Mouse (Mus musculus) liver, embryonic 13.5 days (tissue): ENCODE measurements at regions not wholly inside any gene's neighbourhood (a gene's known extent, or its start where the extent isn't known, plus 50 kb on each side); places are given as distances from the start of the nearest gene placed in this dataset.

ENCODE experiments used
- ATAC-seq: fragments of 200-750 bp; cut with Nextera tagmentation; 2 replicates; pipeline ENCODE4 v1.8.0; 2017; ENCODE audit warnings: low read depth, mild to moderate bottlenecking, moderate number of reproducible peaks, moderate library complexity
- DNase-seq: peaks from one replicate; pipeline ENCODE4 v3.0.0; 2022
- H3K27ac ChIP-seq: fragments of 300-500 bp; sonication (generic); 2 replicates; pipeline ENCODE4 v1.5.1; 2015; ENCODE audit warnings: moderate library complexity, mild to moderate bottlenecking, inconsistent platforms
- H3K27me3 ChIP-seq: fragments of 300-500 bp; sonication (generic); 2 replicates; pipeline ENCODE4 v1.6.1; 2015; ENCODE audit warnings: mild to moderate bottlenecking, inconsistent platforms
- H3K36me3 ChIP-seq: fragments of 300-500 bp; sonication (generic); 2 replicates; pipeline ENCODE4 v1.6.1; 2015; ENCODE audit warnings: mild to moderate bottlenecking, inconsistent platforms
- H3K4me1 ChIP-seq: fragments of 300-500 bp; sonication (generic); replicated peaks from 2 replicates; pipeline ENCODE4 v1.6.1; 2015; ENCODE audit warnings: inconsistent platforms
- H3K4me2 ChIP-seq: fragments of 300-500 bp; sonication (generic); 2 replicates; pipeline ENCODE4 v1.6.1; 2015; ENCODE audit warnings: inconsistent platforms, mild to moderate bottlenecking, moderate library complexity
- H3K4me3 ChIP-seq: fragments of 300-500 bp; sonication (generic); replicated peaks from 2 replicates; pipeline ENCODE4 v1.5.1; 2015; ENCODE audit warnings: mild to moderate bottlenecking, inconsistent platforms
- H3K9ac ChIP-seq: fragments of 300-500 bp; sonication (generic); 2 replicates; pipeline ENCODE4 v1.6.1; 2015; ENCODE audit warnings: mild to moderate bottlenecking, inconsistent platforms
- H3K9me3 ChIP-seq: fragments of 300-500 bp; sonication (generic); replicated peaks from 2 replicates; pipeline ENCODE4 v1.6.1; 2016; ENCODE audit warnings: inconsistent platforms
- WGBS: fragments of 180-500 bp; shearing (Covaris S2); methylation state at CpG from one replicate; pipeline ENCODE4 v1.1.7; 2015; ENCODE audit not compliant: insufficient replicate concordance; 5-methylcytosine and 5-hydroxymethylcytosine counted together

GRCm38 (mm10) chr3:149231346-149231745 lies 241.0 kb upstream of the Adgrl2 start:
- WGBS, result 68% methylated on average over 3 of the region's 3 CpGs
- H3K9me3 ChIP-seq, result no peaks in the 10 kb centered on the region
- no peak overlapping the region for H3K4me2 ChIP-seq
- H3K36me3 ChIP-seq, result no peaks in the 10 kb centered on the region
- no peak overlapping the region for H3K27ac ChIP-seq
- no peak overlapping the region for H3K9ac ChIP-seq
- ATAC-seq (no peak), DNase-seq (no peak)
- H3K27me3 ChIP-seq, result no peaks in the 10 kb centered on the region
- peaks cover 14% of the 10 kb centered on the region; the same call in 1 of the 2 replicates for H3K4me1 ChIP-seq
- no peak overlapping the region for H3K4me3 ChIP-seq

GRCm38 (mm10) chr3:149227556-149227955 lies 237.2 kb upstream of the Adgrl2 start:
- no peaks in the 10 kb centered on the region for H3K36me3 ChIP-seq
- 55% methylated on average over 5 of the region's 5 CpGs for WGBS
- H3K4me1 ChIP-seq, result peaks cover 16% of the 10 kb centered on the region; the same call in 1 of the 2 replicates
- H3K4me2 ChIP-seq, result no peak overlapping the region
- DNase-seq (no peak), ATAC-seq (no peak)
- H3K27me3 ChIP-seq, result no peaks in the 10 kb centered on the region
- no peaks in the 10 kb centered on the region for H3K9me3 ChIP-seq
- H3K4me3 ChIP-seq, result no peak overlapping the region
- H3K27ac ChIP-seq, result no peak overlapping the region
- no peak overlapping the region for H3K9ac ChIP-seq

GRCm38 (mm10) chr3:149226723-149227122 lies 236.4 kb upstream of the Adgrl2 start:
- H3K27ac ChIP-seq, result peak overlapping the region; percentile 59; the same call in 1 of the 2 replicates
- ATAC-seq (peak; percentile 69), DNase-seq (no peak)
- 0 out of 2 replicates have a peak overlapping the region, but pooled peaks have one; percentile 8 for H3K4me2 ChIP-seq
- H3K4me1 ChIP-seq, result peaks cover 16% of the 10 kb centered on the region; the same call in 1 of the 2 replicates
- no peaks in the 10 kb centered on the region for H3K27me3 ChIP-seq
- H3K9ac ChIP-seq, result no peak overlapping the region
- H3K4me3 ChIP-seq, result no peak overlapping the region
- WGBS, result 16% methylated on average over 4 of the region's 4 CpGs
- no peaks in the 10 kb centered on the region for H3K9me3 ChIP-seq
- no peaks in the 10 kb centered on the region for H3K36me3 ChIP-seq

- Histone ChIP-seq H3K4me3 (no peak overlapping the region), H3K4me1 (peaks cover 18% of the 10 kb centered on the region; the same call in 1 of the 2 replicates), H3K27ac (no peak overlapping the region), H3K9me3 (no peaks in the 10 kb centered on the region), H3K36me3 (no peaks in the 10 kb centered on the region), H3K4me2 (peak overlapping the region; percentile 41), H3K27me3 (no peaks in the 10 kb centered on the region), H3K9ac (no peak overlapping the region)
- ATAC-seq (peak; percentile 86), DNase-seq (no peak)
- 13% methylated on average over 17 of the region's 17 CpGs for WGBS
Observed at GRCm38 (mm10) chr3:149225684-149226083, 235.3 kb upstream of the Adgrl2 start.

GRCm38 (mm10) chr3:149224271-149224670 lies 233.9 kb upstream of the Adgrl2 start:
- H3K9me3 ChIP-seq, result no peaks in the 10 kb centered on the region
- 77% methylated on average over 4 of the region's 4 CpGs for WGBS
- DNase-seq, result no peak
- ATAC-seq, result no peak
- no peaks in the 10 kb centered on the region for H3K27me3 ChIP-seq
- no peak overlapping the region for H3K4me3 ChIP-seq
- peaks cover 20% of the 10 kb centered on the region; the same call in 1 of the 2 replicates for H3K4me1 ChIP-seq
- no peaks in the 10 kb centered on the region for H3K36me3 ChIP-seq
- H3K4me2 ChIP-seq, result no peak overlapping the region
- no peak overlapping the region for H3K27ac ChIP-seq
- H3K9ac ChIP-seq, result no peak overlapping the region

- 52% methylated on average over 5 of the region's 5 CpGs for WGBS
- Histone ChIP-seq H3K9ac (no peak overlapping the region), H3K27ac (no peak overlapping the region), H3K4me1 (peaks cover 22% of the 10 kb centered on the region; the same call in 1 of the 2 replicates), H3K36me3 (no peaks in the 10 kb centered on the region), H3K27me3 (no peaks in the 10 kb centered on the region), H3K4me2 (no peak overlapping the region), H3K9me3 (no peaks in the 10 kb centered on the region), H3K4me3 (no peak overlapping the region)
- no peak for DNase-seq
- no peak for ATAC-seq
Observed at GRCm38 (mm10) chr3:149223776-149224175, 233.4 kb upstream of the Adgrl2 start.

GRCm38 (mm10) chr3:149220958-149221357 lies 230.6 kb upstream of the Adgrl2 start:
- Histone ChIP-seq H3K4me3 (no peak overlapping the region), H3K27ac (no peak overlapping the region), H3K9me3 (no peaks in the 10 kb centered on the region), H3K4me2 (no peak overlapping the region), H3K9ac (no peak overlapping the region), H3K4me1 (0 out of 2 replicates have a peak, but pooled peaks cover 6% of the 10 kb centered on the region), H3K36me3 (no peaks in the 10 kb centered on the region), H3K27me3 (no peaks in the 10 kb centered on the region)
- ATAC-seq, result no peak
- DNase-seq, result no peak
- WGBS, result 29% methylated on average over 4 of the region's 4 CpGs

- Histone ChIP-seq H3K4me3 (no peak overlapping the region), H3K27me3 (no peaks in the 10 kb centered on the region), H3K9me3 (no peaks in the 10 kb centered on the region), H3K36me3 (no peaks in the 10 kb centered on the region), H3K27ac (no peak overlapping the region; the same call in 1 of the 2 replicates), H3K9ac (no peak overlapping the region), H3K4me2 (no peak overlapping the region), H3K4me1 (0 out of 2 replicates have a peak, but pooled peaks cover 6% of the 10 kb centered on the region)
- WGBS, result 55% methylated on average over 8 of the region's 8 CpGs
- DNase-seq, result no peak
- 0 out of 2 replicates have a peak, but pooled peaks have one; percentile 29 for ATAC-seq
Observed at GRCm38 (mm10) chr3:149220304-149220951, 230.1 kb upstream of the Adgrl2 start.

- no peak for DNase-seq
- H3K4me1 ChIP-seq, result 0 out of 2 replicates have a peak, but pooled peaks cover 6% of the 10 kb centered on the region
- H3K27me3 ChIP-seq, result no peaks in the 10 kb centered on the region
- no peak overlapping the region for H3K4me2 ChIP-seq
- no peaks in the 10 kb centered on the region for H3K9me3 ChIP-seq
- H3K9ac ChIP-seq, result no peak overlapping the region
- H3K27ac ChIP-seq, result no peak overlapping the region
- WGBS, result 55% methylated on average over 14 of the region's 14 CpGs
- H3K36me3 ChIP-seq, result no peaks in the 10 kb centered on the region
- no peak overlapping the region for H3K4me3 ChIP-seq
- ATAC-seq, result no peak
Observed at GRCm38 (mm10) chr3:149219381-149220303, 229.3 kb upstream of the Adgrl2 start.

GRCm38 (mm10) chr3:149217916-149218803 lies 227.8 kb upstream of the Adgrl2 start:
- Histone ChIP-seq H3K4me3 (no peak overlapping the region), H3K4me2 (no peak overlapping the region), H3K9ac (no peak overlapping the region), H3K4me1 (0 out of 2 replicates have a peak, but pooled peaks cover 6% of the 10 kb centered on the region), H3K27me3 (no peaks in the 10 kb centered on the region), H3K36me3 (no peaks in the 10 kb centered on the region), H3K9me3 (no peaks in the 10 kb centered on the region), H3K27ac (no peak overlapping the region)
- WGBS, result 57% methylated on average over 9 of the region's 9 CpGs
- DNase-seq (no peak), ATAC-seq (0 out of 2 replicates have a peak, but pooled peaks have one; percentile 57)
